Mouse (Mus musculus): Measurements from ENCODE around the gene Fam49a.
A peak's percentile ranks its signal among the peaks of the same experiment; 100 is the strongest.

The Fam49a gene

DNA sequence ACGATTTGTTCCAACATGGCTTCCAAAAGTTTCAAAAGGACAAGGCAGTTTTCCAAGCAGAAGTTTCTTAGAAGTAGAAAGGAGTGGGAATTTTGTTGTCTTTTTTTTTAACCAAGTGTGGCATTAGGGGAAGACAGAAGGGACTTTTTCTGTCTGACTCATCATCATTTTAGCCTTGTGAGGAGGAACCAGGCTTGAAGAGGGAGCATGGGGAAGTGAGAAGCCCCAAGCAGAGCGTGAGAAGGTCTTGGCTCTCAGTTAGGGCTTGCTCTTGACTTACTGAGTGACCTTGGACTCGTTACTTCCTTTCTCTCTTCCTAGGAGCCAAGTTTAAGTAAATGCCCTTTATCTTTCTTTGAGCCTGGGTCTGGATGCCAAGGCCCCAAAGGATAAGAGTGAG lies 8.6 kb downstream of the Fam49a start:
- no peak for DNase-seq

DNA sequence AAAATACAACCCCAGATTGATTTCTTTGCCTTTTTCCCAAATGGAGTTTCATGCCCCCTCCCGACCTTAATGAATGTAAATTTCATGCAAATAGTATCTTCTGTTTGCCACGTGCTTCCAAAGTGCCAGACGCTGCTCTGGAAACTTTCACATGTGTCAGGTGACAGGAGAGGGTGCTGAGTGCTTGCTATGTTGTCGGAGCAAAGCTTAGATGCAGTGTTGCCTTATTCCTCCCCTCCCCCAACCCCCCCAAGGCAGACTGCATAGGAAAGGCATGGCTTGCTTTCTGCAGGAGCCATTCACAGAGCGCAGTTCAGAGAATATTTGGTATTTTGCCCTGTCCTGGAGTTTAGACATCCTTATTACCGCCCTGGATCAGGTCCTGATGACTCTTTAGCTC lies 12.2 kb downstream of the Fam49a start:
- no peak for DNase-seq

DNA sequence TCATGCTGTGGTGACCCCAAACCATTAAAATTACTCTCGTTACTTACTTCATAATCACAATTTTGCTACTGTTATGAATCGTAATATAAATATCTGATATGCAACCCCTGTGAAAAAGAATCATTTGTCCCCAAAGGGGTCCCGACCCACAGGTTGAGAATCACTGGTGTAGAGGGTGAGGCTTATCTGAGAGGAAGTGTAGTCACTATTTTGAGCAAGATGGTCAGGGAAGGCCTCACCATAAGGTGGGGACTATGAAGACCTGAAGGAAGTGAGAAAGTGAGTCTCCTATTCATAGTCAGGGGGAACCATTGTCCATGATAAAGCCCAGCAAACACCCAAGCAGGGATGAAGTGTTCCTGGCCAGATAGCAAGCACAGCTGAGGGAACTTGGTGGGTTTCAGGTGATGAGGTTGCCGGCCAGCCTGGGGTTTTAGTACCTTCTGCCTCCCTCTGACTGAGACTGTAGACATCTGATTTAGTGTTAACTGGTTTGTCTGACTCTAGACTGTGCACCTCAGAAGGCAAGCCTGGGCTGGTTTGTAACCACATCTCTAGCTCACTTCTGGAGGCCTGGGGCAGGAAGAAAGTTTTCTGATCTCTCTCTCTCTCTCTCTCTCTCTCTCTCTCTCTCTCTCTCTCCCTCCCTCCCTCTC lies 13.3 kb downstream of the Fam49a start:
- no peak for DNase-seq

DNA sequence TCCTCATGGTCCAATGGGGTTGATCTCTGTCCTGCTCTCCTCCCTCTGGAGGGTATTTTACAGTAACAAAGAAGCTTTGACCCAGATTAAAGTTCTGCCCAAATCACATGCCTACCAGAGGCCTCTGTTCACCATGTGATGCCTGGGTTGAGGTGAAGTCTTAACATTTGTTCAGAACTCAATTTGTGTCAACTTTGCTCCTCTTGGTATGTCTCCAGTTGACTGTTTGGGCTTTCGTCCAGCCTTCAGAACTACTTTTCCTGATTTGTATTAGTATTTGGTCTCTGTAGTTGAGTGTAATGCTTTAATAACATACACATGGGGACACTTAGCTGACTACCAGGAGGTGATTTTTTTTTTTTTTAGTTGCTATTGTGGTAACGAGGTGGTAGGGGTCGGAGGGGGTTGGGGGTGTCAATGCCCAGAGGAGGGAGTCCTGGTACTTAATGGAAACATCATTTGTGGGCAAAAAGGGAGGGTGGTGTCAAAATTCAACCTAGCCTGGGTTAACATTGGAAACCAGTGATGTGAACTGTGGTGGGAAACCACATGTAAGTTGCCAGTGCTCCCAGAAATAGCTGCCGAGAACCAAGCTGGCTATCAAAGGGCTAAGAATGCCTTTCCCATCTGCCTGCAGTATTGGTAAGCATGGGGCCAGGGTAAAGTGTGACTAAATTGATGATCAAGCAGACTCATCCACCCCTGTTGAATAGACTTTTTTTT lies 16.0 kb downstream of the Fam49a start:
- DNase-seq: no peak

DNA sequence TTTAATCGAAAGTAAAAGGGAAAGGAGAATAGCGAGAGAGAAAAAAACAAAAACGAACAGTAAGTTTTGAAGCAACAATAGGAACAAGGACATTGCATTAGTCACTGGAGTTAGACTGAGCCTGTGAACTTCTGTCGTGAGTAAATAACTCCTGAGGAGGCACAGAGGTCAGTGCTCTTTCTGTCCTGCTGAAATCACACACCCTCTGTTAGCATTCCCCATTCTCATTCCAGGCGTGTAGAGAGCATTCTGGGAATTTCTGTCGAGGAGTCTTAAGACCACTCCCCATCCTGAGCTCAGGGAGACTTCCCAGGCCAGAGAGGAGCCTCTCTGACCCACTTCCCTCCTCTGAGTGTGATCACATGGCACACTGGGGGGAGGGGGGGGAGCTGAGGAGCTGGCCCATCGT lies 16.5 kb downstream of the Fam49a start:
- no peak for DNase-seq

DNA sequence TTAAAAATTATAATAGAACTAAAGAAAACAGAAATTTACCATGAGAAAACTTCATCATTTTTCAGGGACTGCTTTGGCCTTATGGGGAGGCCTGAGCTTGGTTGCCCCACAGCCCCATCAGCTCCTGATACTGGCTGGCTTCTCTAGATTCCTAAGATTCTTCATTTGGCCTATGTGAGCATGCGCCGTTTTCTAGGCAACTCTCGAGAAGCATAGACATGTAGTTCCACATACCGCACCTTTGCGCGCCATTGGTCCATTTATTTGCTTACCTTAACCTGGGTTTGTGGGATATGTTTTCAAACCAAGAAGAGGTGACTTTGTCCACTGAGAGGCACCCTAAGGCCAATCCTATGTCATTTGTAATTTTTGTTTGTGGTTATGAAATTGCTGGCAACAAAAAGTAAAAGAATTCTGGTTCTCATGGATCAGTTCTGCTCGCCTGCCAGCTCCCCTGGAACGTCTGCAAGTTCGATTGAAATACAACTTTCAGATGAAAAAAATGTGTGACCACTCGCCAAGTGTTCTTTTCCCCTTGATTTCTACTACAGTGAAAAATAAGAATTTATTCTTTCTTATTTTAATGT lies 21.9 kb downstream of the Fam49a start:
- no peak for DNase-seq

DNA sequence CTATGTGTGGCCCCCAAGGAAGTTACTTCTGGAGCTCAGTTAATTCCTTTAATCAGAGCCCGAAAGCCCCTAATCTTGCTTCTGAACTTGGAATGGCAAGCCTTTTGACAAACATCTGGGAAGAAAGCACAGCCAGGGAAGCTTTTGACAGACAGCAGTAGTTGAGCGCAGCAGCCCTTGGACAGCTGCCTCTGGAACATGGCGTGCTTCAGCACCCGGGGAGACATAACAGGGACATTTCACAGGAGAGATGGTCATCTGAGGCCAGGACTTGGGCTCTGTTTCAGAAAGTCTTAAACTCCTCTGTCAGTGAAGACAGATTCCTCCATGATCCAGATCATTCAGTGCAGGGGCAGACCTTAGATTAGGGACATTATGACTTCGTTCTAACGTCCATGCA lies 22.6 kb downstream of the Fam49a start:
- no peak for DNase-seq

DNA sequence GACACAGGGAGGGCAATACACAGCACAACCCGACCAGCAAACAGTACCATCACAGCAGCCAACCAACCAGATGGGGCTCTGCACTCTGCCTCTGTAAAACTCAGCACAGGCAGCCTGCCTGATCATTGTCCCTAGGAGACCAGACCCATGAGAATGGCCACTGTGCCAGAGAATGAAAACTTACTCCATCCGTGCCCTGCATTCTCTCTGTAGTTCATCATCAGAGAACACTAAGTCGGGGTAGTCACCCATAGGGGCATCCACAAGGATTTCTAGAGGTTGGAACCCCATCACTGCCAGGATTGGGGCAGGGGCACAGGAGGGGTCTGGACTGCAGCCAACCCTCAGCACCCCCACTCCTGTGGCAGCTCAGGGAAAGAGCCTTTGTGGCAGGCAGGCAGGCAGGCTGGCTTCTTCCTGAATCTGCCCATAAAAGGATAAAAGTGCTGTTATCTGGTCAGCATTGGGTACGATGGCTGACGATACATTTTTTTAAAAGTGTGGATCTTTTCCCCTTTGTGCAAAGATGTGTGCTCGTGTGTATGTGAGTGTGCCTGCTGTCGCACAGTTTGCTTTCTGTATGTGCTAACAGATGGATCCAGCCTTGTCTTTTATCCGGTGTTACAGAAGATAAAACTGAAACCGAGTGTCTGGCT lies 25.3 kb downstream of the Fam49a start:
- no peak for DNase-seq

DNA sequence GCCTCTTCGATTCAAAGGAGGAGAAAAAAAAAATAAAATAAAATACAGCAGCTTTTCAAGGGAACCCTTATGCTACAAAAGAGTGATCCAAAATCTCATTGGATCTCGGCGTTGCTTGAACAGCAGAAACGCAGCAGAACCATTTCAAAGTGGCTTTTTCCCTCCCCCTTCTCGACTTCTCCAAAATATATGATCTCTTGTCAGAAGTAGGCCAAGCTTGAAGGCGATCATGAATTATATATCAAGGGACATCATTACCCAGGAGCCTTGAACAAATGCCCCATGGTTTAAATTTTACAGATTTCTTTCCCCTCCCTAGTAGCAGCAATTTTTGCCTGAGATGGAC lies 25.8 kb downstream of the Fam49a start:
- DNase-seq: no peak

DNA sequence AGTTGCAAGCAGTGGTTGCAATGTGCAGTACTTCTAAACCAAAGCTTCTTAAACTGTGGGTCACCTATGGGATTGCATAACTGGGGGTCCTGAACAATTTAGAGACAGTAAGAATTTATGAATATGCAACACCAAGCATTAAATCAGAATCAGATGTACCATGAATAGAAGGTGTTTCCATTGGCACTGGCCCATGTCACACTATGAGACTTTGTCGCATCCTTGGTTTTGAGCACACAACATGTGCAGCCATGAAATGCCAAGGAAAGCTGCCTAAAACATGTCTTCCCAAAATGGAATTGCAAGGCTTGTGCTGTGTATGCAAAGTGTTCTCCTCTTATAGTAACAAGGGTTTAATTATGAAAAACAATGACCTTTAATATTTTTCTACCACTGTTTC lies 26.6 kb downstream of the Fam49a start:
- no peak for DNase-seq

DNA sequence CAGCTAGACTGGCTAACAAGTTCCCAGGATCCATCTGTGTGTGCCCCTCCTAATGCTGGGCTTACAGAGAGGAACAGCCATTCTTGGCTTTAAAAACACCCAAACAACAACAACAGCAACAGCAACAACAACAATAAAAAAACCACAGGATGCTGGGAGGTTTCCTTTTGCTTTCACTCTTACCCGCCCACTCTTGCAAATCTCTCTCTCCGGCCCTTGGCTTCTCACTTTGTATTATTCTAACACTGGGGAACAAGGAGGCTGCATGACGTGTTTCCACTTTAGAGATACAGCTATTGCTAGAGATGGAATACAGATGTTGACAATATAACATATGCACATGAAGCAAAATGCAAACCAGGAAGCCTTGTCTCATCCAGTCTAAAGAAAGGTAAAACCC lies 27.7 kb downstream of the Fam49a start:
- no peak for DNase-seq

DNA sequence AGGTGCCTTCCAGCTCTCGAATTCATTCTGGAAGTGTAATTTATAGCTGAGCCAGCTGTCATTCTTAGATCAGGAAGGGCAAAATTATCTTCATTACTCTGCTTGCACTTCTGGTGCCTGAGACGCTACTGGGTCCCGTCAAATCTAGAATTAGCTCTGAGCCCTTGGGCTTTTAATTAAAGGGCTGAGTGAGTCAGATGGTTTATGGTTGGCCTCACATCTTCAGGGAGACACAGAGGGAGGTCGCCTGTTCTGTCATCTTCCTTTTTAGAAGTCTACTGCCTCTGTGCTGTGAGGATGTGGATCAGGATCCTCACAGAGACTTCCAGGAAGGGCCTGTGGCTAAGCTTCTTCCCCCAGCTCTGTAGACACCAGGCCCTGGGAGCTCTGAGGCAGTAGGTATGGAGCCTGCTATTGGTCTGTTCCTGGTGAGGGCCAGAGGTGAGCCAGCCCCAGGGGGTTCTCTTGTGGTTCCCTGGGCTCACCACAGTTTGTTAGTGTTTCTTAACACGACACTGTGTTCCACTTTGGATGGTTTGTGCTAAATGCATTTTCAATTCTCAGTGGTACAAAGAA lies 30.2 kb downstream of the Fam49a start:
- DNase-seq: no peak

DNA sequence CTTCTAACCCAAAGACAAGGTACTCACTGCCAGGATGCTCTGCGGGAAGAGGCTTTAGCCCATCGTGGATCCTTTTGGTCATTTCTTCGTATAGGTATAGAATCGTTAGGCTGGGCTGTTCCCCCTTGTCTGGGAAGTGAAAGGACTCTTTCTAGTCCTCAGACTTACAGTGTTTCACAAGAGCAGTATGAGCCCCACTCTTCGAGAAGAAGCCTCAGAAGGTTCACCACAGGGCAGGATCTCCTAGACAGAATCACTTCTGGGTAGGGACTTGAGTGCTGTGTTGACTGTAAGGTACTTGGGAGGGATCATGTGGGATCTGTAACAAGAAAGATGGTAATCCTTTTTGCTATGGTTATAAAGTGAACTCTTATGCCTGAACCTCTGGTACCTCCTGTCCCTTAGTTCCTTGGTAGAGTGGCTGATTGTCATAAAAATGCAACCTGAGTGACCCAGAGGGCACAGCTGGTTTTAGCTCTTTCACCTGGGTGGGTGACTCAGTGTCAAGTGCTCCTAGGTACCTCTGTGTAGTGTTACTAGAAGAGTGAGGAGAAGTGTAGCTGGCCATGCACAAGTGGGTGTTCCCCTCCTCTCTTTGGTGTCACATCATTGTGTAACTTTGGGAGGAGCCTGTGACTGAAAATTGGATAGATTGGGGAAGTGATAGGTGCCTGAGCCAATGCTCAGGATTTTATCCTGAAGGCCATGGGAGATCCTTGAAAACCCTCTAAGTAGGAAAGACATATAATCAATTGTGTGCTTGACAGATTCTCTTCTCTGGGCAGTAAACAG lies 32.6 kb downstream of the Fam49a start:
- no peak for DNase-seq

DNA sequence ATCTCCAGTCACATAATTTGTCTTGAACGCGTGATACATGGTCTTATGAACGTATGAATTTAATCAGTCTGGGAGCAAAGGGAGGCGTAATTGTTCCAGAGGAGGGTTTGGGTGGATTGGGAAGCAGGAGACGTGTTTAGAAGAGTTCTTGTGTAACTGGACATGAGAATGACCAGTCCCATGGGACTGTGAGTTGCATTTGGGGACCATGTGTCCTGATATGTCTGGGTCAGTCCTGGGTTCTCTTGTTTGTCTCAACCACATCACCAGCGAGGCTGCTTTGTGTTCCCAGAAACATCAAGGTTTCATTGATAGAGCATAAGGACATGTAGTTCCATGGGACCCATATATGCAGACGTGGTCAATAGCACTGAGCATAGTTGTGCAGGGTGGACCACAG lies 36.5 kb downstream of the Fam49a start:
- DNase-seq: no peak

DNA sequence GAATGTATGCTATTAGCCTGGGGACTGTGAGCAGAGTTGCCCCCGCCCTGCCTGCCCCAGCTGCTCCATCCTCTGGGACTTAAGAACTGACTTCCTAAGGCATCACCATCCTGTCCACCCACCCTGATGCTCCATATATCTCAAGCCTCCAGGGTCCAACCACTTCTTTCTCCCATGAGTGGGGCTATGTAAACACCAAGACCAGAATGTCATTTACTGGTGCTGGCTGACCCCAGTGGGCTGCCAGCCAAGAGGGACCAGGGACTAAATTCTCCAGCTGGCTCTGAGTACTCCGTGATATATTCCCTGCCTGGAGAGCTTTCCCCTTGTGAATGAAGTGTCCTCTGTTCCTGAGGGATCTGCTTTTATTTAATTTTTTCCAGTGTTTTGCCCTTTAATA lies 37.4 kb downstream of the Fam49a start:
- DNase-seq: peak; percentile 19

DNA sequence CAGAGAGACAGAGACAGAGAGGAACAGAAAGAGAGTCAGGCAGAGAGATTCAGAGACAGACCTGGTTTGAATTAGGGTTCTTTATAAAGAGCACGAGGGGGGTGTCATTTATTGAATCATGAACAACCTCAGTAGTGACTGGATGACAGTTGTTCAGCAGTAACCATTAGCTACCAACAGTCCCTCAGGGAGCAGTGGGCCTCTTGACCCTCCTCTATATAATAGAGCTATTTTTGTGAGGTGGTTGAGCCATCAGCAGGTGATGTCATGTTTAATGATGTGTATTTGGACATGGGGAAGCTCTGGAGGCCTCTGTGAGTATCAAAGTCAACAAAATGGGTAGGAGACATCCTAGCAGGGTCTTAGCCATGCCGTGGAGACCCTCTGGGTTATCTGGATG lies 39.2 kb downstream of the Fam49a start:
- no peak for DNase-seq

DNA sequence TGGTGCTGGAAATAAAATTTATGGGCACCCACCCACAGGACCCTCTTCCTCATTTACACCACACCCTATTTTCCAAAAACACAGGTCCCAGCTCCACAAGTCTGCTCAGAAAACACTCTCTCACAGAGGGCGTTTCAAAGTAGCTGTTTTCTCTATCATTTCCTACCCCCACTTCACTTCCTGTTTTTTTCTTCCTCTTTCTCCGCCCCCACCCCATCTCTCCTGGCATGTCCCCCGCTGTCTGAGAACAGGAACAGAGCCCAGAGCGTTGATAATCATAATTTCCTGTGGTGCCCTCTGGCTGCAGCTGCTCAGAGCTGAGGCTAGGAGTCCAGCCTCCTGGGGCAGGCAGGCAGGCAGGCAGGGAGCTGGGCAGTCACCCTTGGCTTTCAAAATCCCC lies 39.9 kb downstream of the Fam49a start:
- no peak for DNase-seq

DNA sequence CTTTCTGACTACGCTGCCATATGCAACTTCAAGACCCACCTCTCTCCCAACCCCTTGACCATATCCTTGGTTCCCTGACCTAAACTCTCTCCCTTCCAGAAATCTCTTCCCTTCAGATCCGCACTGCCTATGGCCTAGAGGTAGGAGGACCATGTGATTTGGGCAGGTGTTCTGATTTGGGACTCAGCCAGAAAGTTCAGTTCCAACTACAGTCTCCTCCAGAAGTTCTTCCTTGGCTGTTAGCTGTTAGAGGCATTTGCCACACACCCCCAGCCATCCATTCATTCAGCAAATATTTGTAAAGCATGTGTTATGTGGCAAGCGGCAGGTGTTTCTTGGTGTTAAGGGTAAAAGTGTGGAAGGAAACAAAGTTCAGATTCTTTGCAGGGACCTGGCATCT lies 44.3 kb downstream of the Fam49a start:
- DNase-seq: no peak

DNA sequence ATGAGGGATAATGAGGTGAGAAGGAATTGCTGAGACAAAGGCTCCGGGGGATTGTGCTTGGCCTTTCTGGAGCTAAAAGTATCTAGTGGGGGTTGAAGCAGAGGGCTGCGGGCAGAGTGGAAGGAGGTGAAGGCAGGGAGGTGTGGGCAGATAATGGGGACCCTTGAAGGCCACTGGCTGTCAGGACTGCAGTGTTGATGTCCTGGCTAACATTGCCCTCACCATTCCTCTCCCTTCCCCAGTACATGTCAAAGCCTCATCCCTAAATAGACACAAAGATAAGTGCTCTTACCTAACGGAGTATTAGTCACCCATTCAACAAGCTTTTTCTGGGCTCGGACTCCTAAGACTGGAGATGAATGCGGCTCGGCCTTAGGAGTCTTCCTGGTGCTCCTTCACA lies 44.9 kb downstream of the Fam49a start:
- DNase-seq: no peak

DNA sequence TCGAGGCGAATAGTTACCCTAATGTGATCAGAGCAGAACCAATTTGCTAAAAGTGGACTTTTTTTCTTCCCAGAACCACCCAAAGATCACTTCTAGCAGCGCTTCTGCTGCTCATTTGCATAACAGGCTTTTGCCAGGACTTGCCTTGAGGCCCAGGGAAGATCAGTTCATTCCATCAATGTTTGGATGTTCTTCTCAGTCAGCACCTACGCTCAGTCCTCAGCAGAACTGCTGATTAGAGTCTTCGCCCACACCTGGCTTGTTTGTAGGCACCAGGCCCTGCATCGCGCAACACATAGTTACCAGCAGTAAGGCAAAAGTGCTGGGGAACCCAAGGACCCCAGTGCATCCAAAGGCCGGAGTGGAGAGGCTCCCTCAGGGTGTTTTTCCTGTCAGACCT lies 45.3 kb downstream of the Fam49a start:
- no peak for DNase-seq

DNA sequence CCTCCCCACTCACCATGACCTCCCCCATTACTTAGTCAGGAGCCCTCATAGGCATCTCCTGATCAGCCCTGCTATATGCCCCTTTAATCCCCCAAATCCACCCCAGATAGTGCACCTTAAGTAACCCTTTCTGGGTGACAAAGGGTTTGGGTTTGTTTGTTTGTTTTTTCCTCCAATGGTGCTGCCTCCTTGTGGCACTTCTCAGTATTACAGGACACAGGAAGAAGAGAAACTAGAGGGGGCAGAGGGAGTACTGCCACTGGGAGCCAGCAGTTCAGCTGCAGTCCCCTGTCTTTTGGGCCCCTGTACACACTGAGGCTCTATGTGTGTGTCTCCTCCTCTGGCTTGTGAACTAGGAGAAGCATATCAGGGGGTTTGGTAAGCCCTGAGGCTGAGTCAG lies 51.5 kb downstream of the Fam49a start:
- no peak for DNase-seq

DNA sequence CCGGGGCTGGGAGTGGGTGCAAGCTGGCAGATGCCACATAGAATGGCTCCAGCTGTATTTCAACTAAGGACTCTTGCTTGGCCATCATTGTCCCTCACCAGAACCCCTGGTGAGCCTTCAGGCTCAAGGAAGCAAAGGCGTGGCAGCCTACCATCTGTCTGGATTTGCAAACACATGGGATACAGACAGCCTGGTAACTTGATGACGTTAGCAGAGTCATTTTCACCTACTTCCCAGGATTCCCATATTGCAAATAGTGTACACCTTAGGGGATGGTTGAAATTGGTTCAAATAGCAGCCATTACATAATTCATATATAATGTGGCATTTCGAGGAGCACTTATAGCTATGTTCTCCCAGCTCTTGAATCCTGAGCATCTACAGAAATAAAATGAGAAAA lies 52.0 kb downstream of the Fam49a start:
- DNase-seq: no peak

DNA sequence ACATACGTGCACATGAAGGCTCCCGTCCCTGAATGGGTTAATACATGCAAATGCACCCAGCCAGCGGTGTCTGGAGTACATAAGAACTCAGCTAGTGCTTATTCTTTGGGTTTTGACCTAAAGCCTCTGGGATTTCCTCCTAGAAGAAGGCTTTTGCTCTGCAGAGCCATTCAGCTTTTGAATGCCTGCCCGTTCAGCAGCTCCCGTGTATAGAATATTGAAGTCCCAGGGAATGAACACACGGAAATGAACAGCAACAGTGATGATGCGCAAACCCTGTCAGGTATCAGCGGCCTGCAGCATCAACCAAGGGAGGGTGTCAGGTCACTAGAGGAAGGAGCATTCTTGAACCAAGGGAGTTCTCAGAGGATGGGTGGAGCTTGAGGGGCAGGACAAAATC lies 52.4 kb downstream of the Fam49a start:
- DNase-seq: no peak
